Mouse (Mus musculus): Measurements from ENCODE around the gene B3gnt9.
A peak's percentile ranks its signal among the peaks of the same experiment; 100 is the strongest.
"Not testable (repeated sequence)": the region's sequence is repeated elsewhere in the genome, so short reads cannot be mapped to it uniquely, and the experiment has no call there.

Gene B3gnt9

DNA sequence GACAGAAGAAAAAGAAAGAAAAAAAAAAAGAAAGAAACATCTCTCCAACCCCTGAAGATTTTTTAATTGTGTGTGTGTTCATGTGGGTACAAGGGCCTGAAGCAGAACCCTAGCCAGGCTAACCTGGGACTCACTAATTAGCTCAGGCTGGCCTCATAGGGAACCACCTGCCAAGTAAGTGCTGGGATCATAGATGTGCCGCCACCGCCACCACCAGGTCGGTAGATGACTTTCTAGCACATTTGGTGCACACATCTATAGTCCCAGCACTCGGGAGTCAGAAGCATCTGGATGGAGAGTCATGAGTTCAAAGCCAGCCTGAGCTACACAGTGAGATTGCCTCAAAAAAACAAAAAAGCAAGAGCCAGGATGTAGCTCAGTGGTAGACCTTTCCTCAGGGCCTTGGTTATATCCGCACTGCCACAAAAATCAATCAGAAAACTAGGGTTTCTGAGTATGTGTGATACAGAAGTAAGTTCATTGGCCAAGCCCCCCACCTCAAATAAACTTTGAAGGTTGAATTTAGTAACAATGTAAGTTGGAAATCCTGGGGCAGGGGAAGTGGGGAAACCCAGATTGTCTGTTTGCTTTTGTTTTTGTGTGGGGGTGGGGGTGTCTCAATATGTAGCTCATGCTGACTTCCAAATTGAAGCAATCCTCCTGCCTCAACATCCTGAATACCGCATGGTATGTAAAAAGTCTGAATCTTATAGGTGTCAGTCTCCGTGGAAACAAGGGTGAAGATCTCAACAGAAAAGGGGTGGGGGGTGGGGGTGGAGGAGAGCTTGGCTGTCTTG, 2.6 kb upstream of the B3gnt9 start:
- no peak for DNase-seq

GRCm38 (mm10) chr8:105254152-105254965, 594 bp downstream of the B3gnt9 start:
- peak; percentile 85 to 88 for DNase-seq

DNA sequence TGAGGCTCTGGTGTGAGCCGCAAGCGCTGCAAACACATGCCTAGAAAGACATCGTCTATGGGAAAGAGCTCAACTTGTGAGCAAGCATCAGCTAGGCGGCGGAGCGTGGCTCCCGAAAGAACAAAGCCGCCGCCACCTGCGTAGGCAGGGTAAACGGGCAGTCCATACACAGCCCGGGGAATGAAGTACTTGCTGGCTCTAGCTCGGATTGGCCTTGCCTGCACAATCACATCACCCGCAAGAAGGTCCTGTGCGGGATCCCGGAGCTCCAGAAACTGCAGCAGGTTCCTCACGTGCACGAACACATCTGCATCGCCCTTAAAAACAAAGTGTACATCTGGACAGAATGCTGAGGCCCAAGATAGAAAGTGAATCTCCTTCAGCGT, 1.2 kb downstream of the B3gnt9 start:
- DNase-seq, result no peak

DNA sequence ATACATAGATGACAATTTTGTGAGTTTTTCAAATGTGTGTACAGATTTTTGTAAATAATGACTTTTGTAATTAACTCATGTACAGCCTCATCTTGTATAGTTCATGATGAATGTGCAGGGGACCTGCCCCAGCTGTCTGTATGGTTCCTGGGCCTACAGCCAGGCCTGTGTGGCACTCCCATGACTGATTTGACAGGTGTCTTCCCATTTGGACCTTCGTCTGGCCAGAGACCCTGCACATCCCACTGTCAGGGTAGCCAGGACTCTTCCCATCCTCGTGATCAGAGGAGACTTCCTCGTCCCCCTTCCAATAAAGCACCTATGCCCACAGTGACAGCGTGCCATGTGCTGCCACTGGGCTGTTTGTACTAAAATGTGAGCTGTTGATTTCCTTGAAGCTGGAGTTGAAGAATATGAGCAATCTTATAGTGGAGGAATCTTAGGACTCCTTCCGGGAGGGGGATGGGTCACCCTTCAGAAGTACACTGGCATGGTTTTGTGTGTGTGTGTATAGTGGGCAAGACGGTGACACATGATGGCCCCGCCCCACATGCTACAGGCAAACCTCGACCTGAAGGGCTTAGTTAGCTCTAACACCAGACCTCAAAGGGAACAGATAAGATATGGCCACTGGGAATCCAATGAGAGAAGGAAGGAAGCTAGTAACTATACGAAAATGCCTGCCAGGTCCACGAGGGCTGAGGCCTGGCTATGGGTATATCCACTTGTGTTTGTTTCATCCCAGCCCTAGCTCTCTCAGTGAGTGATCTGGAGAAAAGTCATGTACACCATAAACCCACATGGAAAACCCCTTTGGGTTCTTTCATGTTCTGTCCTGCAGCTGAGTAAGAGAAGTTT, 2.0 kb downstream of the B3gnt9 start:
- peak in 1 of 2 experiments; percentile 12 for DNase-seq

GRCm38 (mm10) chr8:105251954-105252353, 3.0 kb downstream of the B3gnt9 start:
- no peak for DNase-seq

- DNase-seq, result no peak
These were observed 13.9 kb downstream of the B3gnt9 start for GRCm38 (mm10) chr8:105241016-105241415.

GRCm38 (mm10) chr8:105237442-105238142, 17.4 kb downstream of the B3gnt9 start:
- DNase-seq, result no peak

- DNase-seq, result no peak
These were observed 19.7 kb downstream of the B3gnt9 start for GRCm38 (mm10) chr8:105235206-105235605.

GRCm38 (mm10) chr8:105233126-105233935, 21.6 kb downstream of the B3gnt9 start:
- no peak for DNase-seq

GRCm38 (mm10) chr8:105232321-105232693, 22.6 kb downstream of the B3gnt9 start:
- not testable (repeated sequence) for DNase-seq

GRCm38 (mm10) chr8:105231503-105232320, 23.2 kb downstream of the B3gnt9 start:
- no peak for DNase-seq

DNA sequence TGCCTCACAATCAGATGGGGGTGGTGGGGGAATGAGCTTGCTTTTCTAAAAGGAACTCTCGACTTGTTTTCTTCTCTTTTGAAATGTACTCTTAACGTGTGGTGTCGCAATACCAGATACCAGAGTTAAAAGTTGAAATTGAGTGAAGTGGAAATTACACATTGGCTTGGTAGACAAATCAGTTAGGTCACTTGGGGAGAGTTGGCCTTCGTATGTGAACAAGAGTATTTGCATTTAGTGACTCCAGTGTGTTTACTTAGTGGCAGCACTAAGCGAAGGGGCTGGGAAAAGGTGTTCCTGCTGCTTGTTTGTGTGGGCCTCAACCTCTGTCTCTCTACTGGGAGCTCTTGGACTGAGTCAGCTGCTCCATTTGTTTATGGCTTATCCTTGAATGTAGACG, 29.0 kb downstream of the B3gnt9 start:
- no peak for DNase-seq

DNA sequence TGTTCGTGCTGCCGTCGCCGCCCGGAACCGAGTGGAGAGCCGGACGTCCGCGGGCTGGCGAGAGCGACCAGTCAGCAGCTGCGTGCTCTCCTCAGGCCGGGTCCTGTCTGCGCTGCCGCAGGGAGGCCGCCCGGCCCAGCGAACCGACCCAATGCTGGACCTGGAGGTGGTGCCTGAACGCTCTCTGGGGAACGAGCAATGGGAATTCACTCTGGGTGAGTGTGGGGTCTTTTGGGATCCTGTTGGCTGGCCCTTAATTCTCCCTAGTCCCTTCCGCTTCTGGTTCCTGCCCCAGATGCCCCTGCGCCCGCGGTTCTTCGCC, 29.7 kb downstream of the B3gnt9 start:
- no peak for DNase-seq

DNA sequence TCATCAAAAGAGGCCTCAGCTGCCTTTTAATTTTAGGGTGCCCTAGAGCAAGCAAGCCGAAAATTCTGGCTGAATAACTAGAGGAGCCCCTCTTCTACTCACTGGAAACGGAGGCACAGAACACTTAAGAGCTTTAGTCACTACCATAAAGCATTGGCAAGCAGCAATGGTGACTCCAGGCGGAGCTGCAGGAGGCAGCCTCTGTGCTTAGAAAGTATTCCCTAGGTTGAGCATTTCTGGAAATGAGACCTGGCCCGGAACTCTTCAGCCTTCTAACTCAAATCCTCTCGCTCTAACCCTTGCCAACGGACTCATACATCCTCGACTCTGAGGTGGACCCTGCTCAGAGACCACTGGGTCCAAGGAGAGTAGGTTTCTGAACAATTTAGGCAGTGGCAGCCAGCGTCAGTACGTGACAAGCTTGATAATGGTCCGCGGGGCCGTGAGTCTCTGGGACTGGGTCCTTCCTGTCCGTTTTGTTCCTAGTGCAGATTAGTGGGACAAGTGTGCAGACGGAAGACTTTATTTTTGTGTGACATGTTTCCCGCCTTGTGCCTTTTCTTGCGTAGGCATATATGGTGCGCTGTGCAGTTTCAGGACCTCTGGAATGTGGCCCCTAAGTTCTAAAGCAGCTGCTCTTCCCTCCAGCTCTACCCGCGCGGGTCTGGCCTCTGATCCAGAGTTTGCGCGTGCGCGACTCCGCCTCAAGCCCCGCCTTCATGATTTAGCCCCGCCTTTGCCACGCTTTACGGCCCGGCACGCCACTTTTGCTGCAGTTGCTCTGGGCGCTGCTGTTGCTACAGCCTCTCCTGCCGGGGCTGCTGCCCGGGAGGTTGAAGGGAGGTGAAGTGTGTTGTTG, 30.3 kb downstream of the B3gnt9 start, which contains the start of gene D230025D16Rik:
D230025D16Rik (plus strand) TSS at position 733 of the 859 bp plus-strand sequence.
- DNase-seq, result peak; percentile 86 to 87

DNA sequence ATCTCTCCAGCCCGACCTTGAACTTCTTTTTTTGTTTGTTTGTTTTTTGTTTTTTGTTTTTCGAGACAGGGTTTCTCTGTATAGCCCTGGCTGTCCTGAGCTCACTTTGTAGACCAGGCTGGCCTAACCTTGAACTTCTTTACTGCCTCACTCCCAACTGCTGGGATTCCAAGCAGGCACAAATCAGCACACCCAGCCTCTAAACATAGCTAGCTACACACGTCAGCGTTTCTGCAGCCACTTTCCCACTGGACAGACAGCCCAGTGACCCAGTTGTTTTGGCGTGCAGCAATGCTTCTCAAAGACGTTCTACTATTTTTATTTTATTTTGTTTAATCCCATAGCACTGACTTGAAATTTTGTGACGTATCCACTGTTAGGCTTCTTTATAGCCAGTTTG, 31.1 kb downstream of the B3gnt9 start:
- no peak for DNase-seq

GRCm38 (mm10) chr8:105217926-105218522, 36.9 kb downstream of the B3gnt9 start:
- no peak for DNase-seq

DNA sequence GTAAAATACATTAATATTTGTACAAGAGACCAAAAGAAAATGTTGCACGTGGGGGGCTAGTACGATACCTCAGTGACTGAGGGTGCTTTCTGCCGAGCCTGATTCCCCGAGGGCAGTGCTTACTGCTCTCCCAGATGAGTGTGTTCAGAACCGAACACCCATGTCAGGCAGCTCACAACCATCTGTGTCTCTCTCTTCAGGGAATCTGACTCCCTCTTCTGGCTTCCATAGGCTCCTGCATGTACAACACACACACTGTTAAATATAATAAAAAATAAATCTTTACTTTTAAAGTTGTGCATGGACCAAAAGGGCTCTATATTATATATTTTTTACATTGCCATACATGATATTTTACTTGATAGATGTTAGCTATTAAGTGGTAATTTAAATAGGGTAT, 40.8 kb downstream of the B3gnt9 start:
- no peak for DNase-seq

DNA sequence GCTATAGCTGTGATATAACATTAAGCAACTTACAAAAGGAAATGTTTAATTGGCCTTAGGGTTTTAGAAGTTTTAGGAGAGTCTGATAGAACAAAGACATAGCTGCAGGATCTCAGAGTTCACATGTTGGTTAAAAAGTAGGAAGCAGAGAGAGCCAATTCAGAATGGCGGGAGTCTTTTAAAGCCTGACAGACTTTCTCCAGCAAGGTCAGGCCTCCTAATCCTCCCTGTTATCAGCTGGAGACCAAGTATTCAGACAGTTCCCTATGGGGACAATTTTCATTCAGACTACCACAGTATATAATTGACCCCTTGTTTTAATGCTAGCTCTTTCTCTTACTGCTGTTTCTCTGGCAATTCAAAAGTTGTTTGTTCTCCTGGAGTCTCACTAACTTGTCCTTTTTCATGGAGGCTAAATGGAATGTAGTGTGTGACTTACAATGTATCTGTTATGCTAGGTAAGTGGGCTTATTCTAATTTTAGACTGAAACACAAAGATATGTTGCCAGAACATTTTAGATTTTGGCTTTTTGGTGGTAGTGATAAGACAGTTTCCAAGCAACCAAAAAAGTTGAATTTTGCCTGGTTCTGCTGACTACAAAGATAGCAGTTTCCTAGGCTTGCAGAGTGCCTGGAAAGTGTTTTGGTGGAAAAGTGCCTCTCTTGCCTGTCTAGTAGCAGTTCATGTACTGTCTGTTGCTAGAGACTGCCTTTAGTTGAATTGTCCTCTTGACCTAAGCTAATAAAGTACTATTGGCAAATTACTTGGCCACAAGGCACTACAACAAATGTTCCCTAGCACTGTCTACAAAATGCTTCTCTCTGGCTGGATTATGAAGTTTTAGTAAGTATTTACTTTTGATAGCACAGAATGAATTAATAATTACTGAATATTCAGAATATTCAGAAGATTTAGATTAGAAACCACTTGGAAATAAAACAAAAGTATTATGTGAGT, 45.5 kb downstream of the B3gnt9 start:
- DNase-seq, result no peak

All from thymus, adult 18-20 months (tissue).